In the genomic region with DNA sequence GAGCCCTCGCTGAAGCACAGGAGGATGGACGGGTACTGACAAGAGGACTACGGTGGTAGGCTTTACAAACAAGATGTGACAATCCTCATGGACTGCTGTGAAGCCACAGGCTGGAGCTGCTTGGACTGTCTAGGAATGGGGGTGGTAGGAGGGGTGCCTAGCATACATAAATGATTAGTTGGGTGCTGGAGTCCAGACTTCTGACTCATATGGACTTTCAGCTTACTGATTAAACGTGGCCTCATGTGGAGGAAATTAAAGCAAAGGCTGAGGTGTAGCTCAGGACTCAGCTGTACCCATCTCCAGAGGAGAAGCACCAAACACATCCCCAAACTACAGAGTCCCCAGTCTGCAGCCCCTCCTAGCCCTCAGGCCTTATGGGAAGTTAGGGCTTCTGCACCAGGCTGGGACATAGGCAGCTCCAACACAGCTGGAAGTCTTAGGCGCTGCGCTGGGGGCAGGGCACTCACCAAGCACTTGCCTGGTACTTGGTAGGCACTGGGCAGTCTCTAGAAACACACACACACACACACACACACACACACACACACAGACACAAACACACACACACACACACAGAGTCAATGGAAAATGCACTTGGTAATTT, we compare ENCODE assay signal across 13 mouse cellular contexts. TPM values are rescaled to one million over a fixed set of nuclear protein-coding genes. Genes with fewer than 3 reads are reported as not detected.
DNase-seq lines count a peak whose midpoint lies in the region; ATAC-seq and TF ChIP-seq lines count a peak whose summit lies in the region.
"Had no signal": no experiment of that assay in that cellular context is flagged by ENCODE, and none has a peak within 500 bp of the region (broad histone marks: within the 10 kb centered on the region; RNA-seq: fewer than 3 reads in every experiment).

No protein-coding gene starts in this region.

- DNase-seq in neural tube, embryonic 11.5 days (ENCODE audit: low spot score): no peak
- DNase-seq in neural tube, embryonic 10.5 days (ENCODE audit: extremely low spot score, low spot score): no peak
- peak; percentile 61 for DNase-seq in kidney, adult 2 months
- no peak for DNase-seq in embryo, embryonic 10.5 days (ENCODE audit: low spot score)
- no peak for DNase-seq in frontal cortex, postnatal 25 days (ENCODE audit: low spot score in 2 of 2)
- DNase-seq: lung, adult 18-20 months; midbrain, embryonic 14.5 days had no signal

- TF ChIP-seq POLR2A in kidney, adult 2 months (IDR thresholded peaks at IDR 0.05; ENCODE audit: low read depth, low read length): no peak

- no peak overlapping the region for H3K27ac ChIP-seq in forebrain, embryonic 12.5 days
- H3K27ac ChIP-seq in forebrain, embryonic 15.5 days (replicated peaks): no peak overlapping the region
- 0 out of 2 replicates have a peak overlapping the region, but pooled peaks have one; percentile 4 for H3K27ac ChIP-seq in neural tube, embryonic 11.5 days (ENCODE audit: low read depth, low read length)
- H3K27ac ChIP-seq in kidney, adult 2 months (ENCODE audit: insufficient read depth, low read depth, low read length): no peak overlapping the region
- H3K27ac ChIP-seq in neural tube, embryonic 15.5 days (replicated peaks): no peak overlapping the region
- H3K27ac ChIP-seq: heart, adult 2 months had no signal

- TF ChIP-seq CTCF in kidney, adult 2 months (conservative IDR thresholded peaks at IDR 0.05; ENCODE audit: insufficient read depth, insufficient read length, low read depth, low read length): no peak

- 0 out of 2 replicates have a peak overlapping the region, but pooled peaks have one; percentile 0 for H3K9ac ChIP-seq in forebrain, embryonic 12.5 days
- H3K9ac ChIP-seq in forebrain, embryonic 15.5 days (replicated peaks): no peak overlapping the region
- H3K9ac ChIP-seq in neural tube, embryonic 11.5 days (ENCODE audit: low read length): no peak overlapping the region
- no peak overlapping the region for H3K9ac ChIP-seq in neural tube, embryonic 15.5 days (replicated peaks)
- H3K9ac ChIP-seq: stomach, embryonic 15.5 days had no signal

- no peak overlapping the region for H3K4me2 ChIP-seq in forebrain, embryonic 12.5 days
- no peak overlapping the region for H3K4me2 ChIP-seq in forebrain, embryonic 15.5 days (replicated peaks)
- H3K4me2 ChIP-seq in neural tube, embryonic 11.5 days (ENCODE audit: low read depth): no peak overlapping the region
- 0 out of 2 replicates have a peak overlapping the region, but pooled peaks have one; percentile 3 for H3K4me2 ChIP-seq in neural tube, embryonic 15.5 days
- H3K4me2 ChIP-seq: stomach, embryonic 15.5 days had no signal

- H3K36me3 ChIP-seq in forebrain, embryonic 12.5 days (replicated peaks): peaks cover 59% of the 10 kb centered on the region
- H3K36me3 ChIP-seq in forebrain, embryonic 15.5 days: peaks cover 16% of the 10 kb centered on the region
- peaks cover 2% of the 10 kb centered on the region; the same call in 1 of the 2 replicates for H3K36me3 ChIP-seq in neural tube, embryonic 11.5 days (ENCODE audit: control insufficient read depth, insufficient read depth, low read length)
- H3K36me3 ChIP-seq in kidney, adult 2 months (ENCODE audit: control insufficient read depth, insufficient read depth, low read length): no peaks in the 10 kb centered on the region
- H3K36me3 ChIP-seq in neural tube, embryonic 15.5 days: peaks cover 27% of the 10 kb centered on the region

- no peaks in the 10 kb centered on the region for H3K27me3 ChIP-seq in forebrain, embryonic 12.5 days
- no peaks in the 10 kb centered on the region for H3K27me3 ChIP-seq in forebrain, embryonic 15.5 days
- H3K27me3 ChIP-seq in neural tube, embryonic 11.5 days (ENCODE audit: control insufficient read depth, insufficient read depth, low read length): no peaks in the 10 kb centered on the region
- H3K27me3 ChIP-seq in kidney, adult 2 months (replicated peaks; ENCODE audit: control insufficient read depth, insufficient read depth, low read length): no peaks in the 10 kb centered on the region
- no peaks in the 10 kb centered on the region for H3K27me3 ChIP-seq in neural tube, embryonic 15.5 days (replicated peaks)
- H3K27me3 ChIP-seq: CH12.LX; stomach, embryonic 15.5 days had no signal

- peaks cover 31% of the 10 kb centered on the region for H3K4me1 ChIP-seq in forebrain, embryonic 12.5 days
- H3K4me1 ChIP-seq in forebrain, embryonic 15.5 days: peaks cover 29% of the 10 kb centered on the region
- peaks cover 10% of the 10 kb centered on the region; the same call in 1 of the 2 replicates for H3K4me1 ChIP-seq in neural tube, embryonic 11.5 days (ENCODE audit: control insufficient read depth, insufficient read depth, low read length)
- peaks cover 44% of the 10 kb centered on the region for H3K4me1 ChIP-seq in kidney, adult 2 months (ENCODE audit: control insufficient read depth, insufficient read depth, low read length)
- H3K4me1 ChIP-seq in neural tube, embryonic 15.5 days: peaks cover 68% of the 10 kb centered on the region

- no peak overlapping the region for H3K4me3 ChIP-seq in forebrain, embryonic 12.5 days (replicated peaks)
- H3K4me3 ChIP-seq in forebrain, embryonic 15.5 days: no peak overlapping the region
- H3K4me3 ChIP-seq in neural tube, embryonic 11.5 days (ENCODE audit: low read depth, low read length): no peak overlapping the region
- no peak overlapping the region for H3K4me3 ChIP-seq in kidney, adult 2 months (ENCODE audit: insufficient read depth, low read depth, low read length)
- H3K4me3 ChIP-seq in neural tube, embryonic 15.5 days (replicated peaks): no peak overlapping the region
- H3K4me3 ChIP-seq: heart, adult 2 months; stomach, embryonic 15.5 days had no signal

- no peak for ATAC-seq in forebrain, embryonic 12.5 days (ENCODE audit: low FRiP score)
- ATAC-seq in forebrain, embryonic 15.5 days (replicated peaks): no peak
- no peak for ATAC-seq in neural tube, embryonic 11.5 days (ENCODE audit: insufficient read depth, low FRiP score, low TSS enrichment)
- no peak for ATAC-seq in neural tube, embryonic 15.5 days (ENCODE audit: low FRiP score)

- no peaks in the 10 kb centered on the region for H3K9me3 ChIP-seq in forebrain, embryonic 12.5 days
- no peaks in the 10 kb centered on the region for H3K9me3 ChIP-seq in forebrain, embryonic 15.5 days
- no peaks in the 10 kb centered on the region for H3K9me3 ChIP-seq in neural tube, embryonic 11.5 days (ENCODE audit: control insufficient read depth, low read length)
- H3K9me3 ChIP-seq in neural tube, embryonic 15.5 days (replicated peaks): no peaks in the 10 kb centered on the region
- H3K9me3 ChIP-seq: stomach, embryonic 15.5 days had no signal

- WGBS in forebrain, embryonic 12.5 days: 83% methylated on average over 6 of the region's 6 CpGs
- WGBS in forebrain, embryonic 15.5 days: 79% methylated on average over 6 of the region's 6 CpGs
- WGBS in neural tube, embryonic 11.5 days: 81% methylated on average over 6 of the region's 6 CpGs
- 35% methylated on average over 6 of the region's 6 CpGs for WGBS in kidney, adult 2 months
- 80% methylated on average over 6 of the region's 6 CpGs for WGBS in neural tube, embryonic 15.5 days

RNA-seq across cellular contexts. Expression of a gene that starts 4.2 kb away (rescaled TPM):
- polyA plus RNA-seq in forebrain, embryonic 12.5 days (2016; fragmentation: Nextera tagmentation; extraction: Ambion mirVana): 130 and 135 TPM in 2 replicates
- 120 and 122 TPM in 2 replicates for polyA plus RNA-seq in forebrain, embryonic 15.5 days (2015; fragmentation: Nextera tagmentation; extraction: Ambion mirVana)
- polyA plus RNA-seq in neural tube, embryonic 11.5 days (2014; fragmentation: Nextera tagmentation; extraction: Ambion mirVana): 122 and 125 TPM in 2 replicates
- 48.7 and 56.7 TPM in 2 replicates for polyA plus RNA-seq in kidney, adult 2 months (2012; rRNA removed)
- polyA plus RNA-seq in neural tube, embryonic 15.5 days (2015; fragmentation: Nextera tagmentation; extraction: Ambion mirVana): 105 and 114 TPM in 2 replicates

RNA-seq across cellular contexts. Expression of a gene that starts 8.0 kb away (rescaled TPM):
- polyA plus RNA-seq in forebrain, embryonic 12.5 days (2016; fragmentation: Nextera tagmentation; extraction: Ambion mirVana): 39.1 and 43.4 TPM in 2 replicates
- 10.8 and 14.3 TPM in 2 replicates for polyA plus RNA-seq in forebrain, embryonic 15.5 days (2015; fragmentation: Nextera tagmentation; extraction: Ambion mirVana)
- 23.5 and 25.0 TPM in 2 replicates for polyA plus RNA-seq in neural tube, embryonic 11.5 days (2014; fragmentation: Nextera tagmentation; extraction: Ambion mirVana)
- 1.0 and 1.2 TPM in 2 replicates for polyA plus RNA-seq in kidney, adult 2 months (2012; rRNA removed)
- 4.0 and 10.1 TPM in 2 replicates for polyA plus RNA-seq in neural tube, embryonic 15.5 days (2015; fragmentation: Nextera tagmentation; extraction: Ambion mirVana)

RNA-seq across cellular contexts. Expression of a gene that starts 26.7 kb away (rescaled TPM):
- 184 and 186 TPM in 2 replicates for polyA plus RNA-seq in forebrain, embryonic 12.5 days (2016; fragmentation: Nextera tagmentation; extraction: Ambion mirVana)
- polyA plus RNA-seq in forebrain, embryonic 15.5 days (2015; fragmentation: Nextera tagmentation; extraction: Ambion mirVana): 190 and 191 TPM in 2 replicates
- 157 and 176 TPM in 2 replicates for polyA plus RNA-seq in neural tube, embryonic 11.5 days (2014; fragmentation: Nextera tagmentation; extraction: Ambion mirVana)
- polyA plus RNA-seq in kidney, adult 2 months (2012; rRNA removed): 98.3 and 116 TPM in 2 replicates
- 121 and 130 TPM in 2 replicates for polyA plus RNA-seq in neural tube, embryonic 15.5 days (2015; fragmentation: Nextera tagmentation; extraction: Ambion mirVana)

RNA-seq across cellular contexts. Expression of a gene that starts 26.8 kb away (rescaled TPM):
- 4.2 and 4.6 TPM in 2 replicates for polyA plus RNA-seq in forebrain, embryonic 12.5 days (2016; fragmentation: Nextera tagmentation; extraction: Ambion mirVana)
- 4.9 and 5.5 TPM in 2 replicates for polyA plus RNA-seq in forebrain, embryonic 15.5 days (2015; fragmentation: Nextera tagmentation; extraction: Ambion mirVana)
- polyA plus RNA-seq in neural tube, embryonic 11.5 days (2014; fragmentation: Nextera tagmentation; extraction: Ambion mirVana): 5.4 and 6.3 TPM in 2 replicates
- 20.1 and 22.6 TPM in 2 replicates for polyA plus RNA-seq in kidney, adult 2 months (2012; rRNA removed)
- 7.3 and 11.5 TPM in 2 replicates for polyA plus RNA-seq in neural tube, embryonic 15.5 days (2015; fragmentation: Nextera tagmentation; extraction: Ambion mirVana)

RNA-seq across cellular contexts. Expression of a gene that starts 42.6 kb away (rescaled TPM):
- polyA plus RNA-seq in forebrain, embryonic 12.5 days (2016; fragmentation: Nextera tagmentation; extraction: Ambion mirVana): 49.7 and 50.8 TPM in 2 replicates
- 81.1 and 89.5 TPM in 2 replicates for polyA plus RNA-seq in forebrain, embryonic 15.5 days (2015; fragmentation: Nextera tagmentation; extraction: Ambion mirVana)
- 45.3 and 45.6 TPM in 2 replicates for polyA plus RNA-seq in neural tube, embryonic 11.5 days (2014; fragmentation: Nextera tagmentation; extraction: Ambion mirVana)
- 75.6 and 90.3 TPM in 2 replicates for polyA plus RNA-seq in kidney, adult 2 months (2012; rRNA removed)
- polyA plus RNA-seq in neural tube, embryonic 15.5 days (2015; fragmentation: Nextera tagmentation; extraction: Ambion mirVana): 65.3 and 79.4 TPM in 2 replicates
